Mouse (Mus musculus) G1E-ER4 (cell line): ENCODE data around the gene Nol3. TPM values are rescaled to one million over a fixed set of nuclear protein-coding genes. Genes with fewer than 3 reads are reported as not detected.

Experiments
- GATA1 ChIP-seq: IDR thresholded peaks from one replicate; pipeline ENCODE4 v1.8.0; 2012; ENCODE audit warnings: low read length, inconsistent platforms
- polyA plus RNA-seq: library from polyadenylated mRNA; stranded (reverse); fragments of >175 nt; gene quantifications from 2 replicates; pipeline ENCODE4 v1.2.3, GENCODE M21; 2012

Gene Nol3
- polyA plus RNA-seq, 1 experiment: 0.43 TPM

DNA sequence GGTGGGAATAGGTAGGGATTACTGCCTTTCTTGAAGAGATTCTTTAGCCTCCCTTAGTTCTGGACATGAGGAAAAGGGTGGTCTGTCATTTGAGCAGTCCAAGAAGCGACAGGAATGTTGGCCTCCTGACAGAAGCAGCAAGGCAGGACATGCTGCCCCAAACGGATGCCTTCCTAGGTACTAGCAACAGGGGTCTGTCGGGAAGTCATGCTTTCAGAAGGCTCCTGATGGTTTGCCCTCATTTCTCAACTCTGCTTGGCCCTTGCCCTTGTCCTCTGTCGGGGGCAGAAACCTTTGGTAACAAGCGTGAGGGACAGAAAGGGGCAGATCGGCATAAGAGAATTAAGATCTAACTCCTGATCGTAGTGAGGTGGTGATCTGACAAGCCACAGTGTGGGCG lies 34.2 kb downstream of the Nol3 start:
- no peak for TF ChIP-seq GATA1

- no peak for TF ChIP-seq GATA1
Observed at GRCm38 (mm10) chr8:105311718-105312117, 35.8 kb downstream of the Nol3 start.

GRCm38 (mm10) chr8:105312891-105313481 lies 37.0 kb downstream of the Nol3 start:
- TF ChIP-seq GATA1: no peak

DNA sequence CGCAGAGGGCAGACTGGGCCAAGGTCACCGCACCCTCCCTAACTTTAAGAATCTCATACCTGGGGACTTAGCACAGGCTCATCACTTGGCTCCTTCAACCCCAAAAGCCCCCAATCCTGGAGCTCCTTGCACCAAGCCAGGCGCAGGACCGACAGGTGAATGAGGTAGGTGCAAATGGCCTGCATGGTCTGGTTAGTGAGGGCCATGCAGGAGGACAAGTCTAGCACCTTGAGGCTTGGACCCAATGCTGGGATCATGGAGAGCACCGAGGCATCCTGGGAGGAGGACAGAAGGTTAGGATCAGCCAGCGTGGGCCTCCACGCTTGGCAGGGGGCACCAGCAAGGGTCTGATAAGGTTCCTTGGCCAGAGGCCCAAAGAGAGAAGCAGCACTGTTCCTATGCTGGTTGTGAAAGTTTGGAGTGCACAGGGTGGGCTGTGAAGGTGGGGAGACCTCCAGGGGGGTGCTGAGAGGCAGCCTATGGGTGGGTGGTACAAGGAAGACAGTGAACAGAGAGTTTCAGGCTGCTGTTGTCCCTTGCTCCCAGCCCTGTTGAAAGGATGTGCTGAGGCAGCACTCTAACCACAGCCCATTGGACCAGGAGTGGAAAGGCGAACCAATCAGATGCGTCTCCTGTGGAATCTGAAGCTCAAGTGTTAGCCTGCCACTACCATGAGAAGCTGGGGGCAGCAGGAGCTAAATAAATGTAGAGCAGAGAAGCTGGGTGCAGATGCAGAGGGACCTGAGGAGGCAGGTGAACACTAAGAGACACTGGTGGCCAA lies 37.9 kb downstream of the Nol3 start:
- TF ChIP-seq GATA1: no peak

DNA sequence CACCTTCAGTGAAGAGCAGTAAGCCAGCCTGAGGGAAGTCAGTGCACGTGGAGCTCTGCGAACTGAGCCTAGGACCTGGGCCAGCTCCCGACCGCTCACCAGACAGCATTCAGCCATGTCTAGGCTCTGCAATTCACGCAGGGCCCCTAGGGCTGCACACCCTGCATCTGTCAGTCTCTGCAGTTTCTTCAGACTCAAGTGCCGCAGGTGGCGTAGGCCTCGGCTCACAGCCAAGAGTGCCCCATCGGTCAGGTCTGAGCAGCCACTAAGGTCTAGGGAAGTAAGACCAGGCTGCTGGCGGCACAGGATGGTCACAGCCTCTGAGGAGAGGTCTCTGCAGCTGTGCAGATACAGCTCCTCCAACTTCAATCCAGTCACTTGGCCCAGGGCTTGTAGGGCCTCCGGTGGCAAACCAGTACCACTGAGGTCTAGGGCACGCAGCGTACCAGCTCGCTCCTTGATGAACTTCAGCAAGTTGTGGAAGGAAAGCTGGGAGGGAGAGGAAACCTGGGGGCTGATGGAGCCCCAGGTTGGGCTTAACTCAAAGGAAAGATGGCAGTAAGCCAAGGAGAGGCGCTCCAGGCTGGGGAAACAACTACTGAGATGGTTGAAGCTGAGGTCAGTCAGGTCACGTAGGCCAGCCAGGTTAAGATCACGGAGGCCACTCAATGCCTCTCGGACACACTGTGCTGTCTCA lies 39.3 kb downstream of the Nol3 start:
- no peak for TF ChIP-seq GATA1

DNA sequence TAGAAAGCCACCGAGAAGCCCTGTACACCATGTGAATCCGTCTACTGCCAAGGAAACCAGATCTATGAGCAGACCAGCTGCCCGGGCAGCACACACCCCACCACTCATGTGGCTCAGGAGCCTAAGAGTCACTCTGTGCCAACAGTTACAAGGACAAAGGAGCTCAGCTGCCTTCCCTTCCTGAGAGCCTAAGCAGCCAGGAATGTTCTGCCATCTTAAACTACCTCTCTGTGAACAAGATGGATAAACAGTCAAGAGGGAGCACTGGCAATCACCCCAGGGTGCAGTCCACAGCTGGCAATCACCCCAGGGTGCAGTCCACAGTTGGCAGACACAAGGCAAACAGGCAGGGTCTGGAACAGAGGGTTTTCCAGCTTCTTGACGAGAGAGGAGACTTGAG lies 42.0 kb downstream of the Nol3 start:
- TF ChIP-seq GATA1: no peak

DNA sequence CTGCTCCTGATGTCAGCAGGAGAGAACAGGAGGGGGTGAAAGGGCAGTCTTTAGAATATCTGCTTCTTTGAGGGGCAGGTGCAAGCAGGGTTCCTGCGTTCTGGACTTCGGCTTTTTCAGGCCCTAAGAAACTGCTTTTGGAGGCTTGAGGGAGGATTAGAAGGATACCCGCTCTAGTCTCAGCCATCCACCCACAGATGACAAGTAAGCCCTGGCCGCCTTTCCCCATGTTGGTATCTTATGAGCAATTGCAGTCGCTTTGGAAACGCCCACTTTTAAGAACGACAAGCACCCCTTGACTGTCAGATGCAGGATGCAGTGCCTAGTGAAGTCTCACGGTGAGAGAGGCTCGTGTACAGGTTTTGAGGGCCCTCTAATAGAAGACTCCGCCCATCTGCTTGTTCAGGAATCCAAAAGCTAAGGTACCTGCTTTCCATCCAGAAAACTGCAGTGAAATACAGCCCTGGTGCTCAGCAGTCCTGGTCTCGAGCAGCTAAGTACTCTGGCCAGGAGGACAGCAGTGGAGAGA lies 42.8 kb downstream of the Nol3 start:
- TF ChIP-seq GATA1: no peak

- TF ChIP-seq GATA1: no peak
Observed at GRCm38 (mm10) chr8:105323183-105323582, 47.2 kb downstream of the Nol3 start.

DNA sequence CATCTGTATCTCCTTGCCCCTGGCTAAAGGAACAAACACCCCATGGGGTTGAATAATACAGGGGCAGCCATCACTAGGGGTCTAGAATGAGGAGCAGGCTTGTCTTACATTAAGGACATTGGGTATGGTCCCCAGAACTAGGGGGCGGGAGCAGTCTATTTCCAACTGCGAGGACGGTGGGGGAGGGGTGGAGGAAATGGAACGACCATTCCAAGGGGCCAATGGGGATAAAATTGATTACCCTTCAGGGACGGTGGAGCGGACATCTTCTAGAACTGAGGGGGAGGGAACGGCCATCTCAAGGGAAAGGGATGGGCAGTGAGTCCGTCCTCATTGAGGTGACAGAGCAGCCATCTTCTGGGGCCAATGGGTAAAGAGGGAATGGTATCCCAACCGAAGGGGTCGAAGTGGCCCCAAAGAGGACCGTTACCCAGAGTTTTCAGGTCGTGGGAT lies 49.7 kb downstream of the Nol3 start:
- TF ChIP-seq GATA1: no peak

DNA sequence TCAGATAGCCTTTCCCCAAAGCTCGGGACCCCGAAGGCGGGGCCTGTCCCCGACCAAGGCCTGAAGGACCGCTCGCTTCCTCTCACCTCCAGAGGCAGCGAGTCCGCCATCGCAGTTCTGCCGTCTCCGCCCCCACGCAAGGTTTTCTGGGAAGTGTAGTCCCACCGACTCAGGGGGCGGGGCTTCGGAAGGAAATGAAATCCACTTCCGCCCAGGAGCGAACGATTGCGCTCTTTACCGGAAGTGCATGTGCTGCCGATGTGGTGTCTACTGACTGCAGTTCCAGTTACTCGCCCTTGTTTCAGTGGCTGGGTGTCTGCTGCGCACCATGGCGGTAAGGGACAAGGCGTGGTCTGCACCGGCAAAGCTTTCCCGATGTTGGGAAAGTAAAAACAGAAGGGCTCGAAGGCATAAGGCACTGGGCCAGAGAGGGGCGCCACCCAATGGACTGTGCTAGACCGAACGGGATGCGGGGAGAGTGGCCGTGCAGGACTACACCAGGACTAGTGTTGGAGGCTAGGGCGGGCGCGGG lies 50.3 kb downstream of the Nol3 start, which contains the start of the genes Lrrc29 and Tmem208:
Gene Lrrc29 (minus strand): TSS at position 138 of the 532 bp plus-strand sequence.
Gene Tmem208 (plus strand): TSS at position 214 of the 532 bp plus-strand sequence.
- no peak for TF ChIP-seq GATA1

GRCm38 (mm10) chr8:105326968-105327367 lies 51.0 kb downstream of the Nol3 start:
- TF ChIP-seq GATA1: no peak

GRCm38 (mm10) chr8:105330325-105330724 lies 54.4 kb downstream of the Nol3 start:
- TF ChIP-seq GATA1: no peak

- TF ChIP-seq GATA1: no peak
Observed at GRCm38 (mm10) chr8:105331469-105331868, 55.5 kb downstream of the Nol3 start.

Other genes with a start within 250 kb of the Nol3 start
- not detected in 2 replicates for gene Ces3a, start 227.5 kb upstream of the Nol3 start, polyA plus RNA-seq
- not detected in 2 replicates for gene Ces3b, start 192.4 kb upstream of the Nol3 start, polyA plus RNA-seq
- gene Ces4a, start 144.3 kb upstream of the Nol3 start, polyA plus RNA-seq: not detected in 2 replicates
- 23.6 and 33.1 TPM in 2 replicates for gene Cbfb, start 105.5 kb upstream of the Nol3 start, polyA plus RNA-seq
- gene D230025D16Rik, start 51.0 kb upstream of the Nol3 start, polyA plus RNA-seq: 4.6 and 6.4 TPM in 2 replicates
- 13.1 and 16.3 TPM in 2 replicates for gene B3gnt9, start 21.0 kb upstream of the Nol3 start, polyA plus RNA-seq
- 31.1 and 39.7 TPM in 2 replicates for gene Tradd, start 11.5 kb upstream of the Nol3 start, polyA plus RNA-seq
- 7.0 and 8.3 TPM in 2 replicates for gene Fbxl8, start 11.5 kb upstream of the Nol3 start, polyA plus RNA-seq
- gene Hsf4, start 6.3 kb upstream of the Nol3 start, polyA plus RNA-seq: 0.55 and 0.76 TPM in 2 replicates
- gene 4931428F04Rik, start 13.7 kb downstream of the Nol3 start, polyA plus RNA-seq: 1.6 and 1.8 TPM in 2 replicates
- 1.3 and 1.4 TPM in 2 replicates for gene Exoc3l, start 20.0 kb downstream of the Nol3 start, polyA plus RNA-seq
- 47.6 and 62.4 TPM in 2 replicates for gene E2f4, start 21.5 kb downstream of the Nol3 start, polyA plus RNA-seq
- 0.87 and 0.95 TPM in 2 replicates for gene Elmo3, start 29.5 kb downstream of the Nol3 start, polyA plus RNA-seq
- 3.4 and 4.3 TPM in 2 replicates for gene Lrrc29, start 50.1 kb downstream of the Nol3 start, polyA plus RNA-seq
- gene Tmem208, start 50.2 kb downstream of the Nol3 start, polyA plus RNA-seq: 18.3 and 26.8 TPM in 2 replicates
- gene Fhod1, start 71.8 kb downstream of the Nol3 start, polyA plus RNA-seq: 7.3 and 7.7 TPM in 2 replicates
- gene Slc9a5, start 72.7 kb downstream of the Nol3 start, polyA plus RNA-seq: 0.49 and 0.50 TPM in 2 replicates
- gene Plekhg4, start 97.1 kb downstream of the Nol3 start, polyA plus RNA-seq: not detected in 2 replicates
- not detected in 2 replicates for gene Kctd19, start 137.4 kb downstream of the Nol3 start, polyA plus RNA-seq
- gene Lrrc36, start 137.4 kb downstream of the Nol3 start, polyA plus RNA-seq: not detected in 2 replicates
- not detected in 2 replicates for gene Tppp3, start 195.4 kb downstream of the Nol3 start, polyA plus RNA-seq
- 0.15 and 0.16 TPM in 2 replicates for gene Zdhhc1, start 220.8 kb downstream of the Nol3 start, polyA plus RNA-seq
- gene Hsd11b2, start 242.6 kb downstream of the Nol3 start, polyA plus RNA-seq: not detected in 2 replicates